Mouse (Mus musculus) bone marrow macrophage, adult 2 months (primary cell): ENCODE results near the gene Krt24.

Experiments used
- CTCF ChIP-seq: IDR thresholded peaks from 2 replicates; pipeline ENCODE4 v1.5.1; 2012; ENCODE audit warnings: low read depth, mild to moderate bottlenecking, low read length, moderate library complexity
- POLR2A ChIP-seq: IDR thresholded peaks from 2 replicates; pipeline ENCODE4 v1.6.1; 2012; ENCODE audit warnings: mild to moderate bottlenecking, low read depth, low read length, borderline replicate concordance

DNA sequence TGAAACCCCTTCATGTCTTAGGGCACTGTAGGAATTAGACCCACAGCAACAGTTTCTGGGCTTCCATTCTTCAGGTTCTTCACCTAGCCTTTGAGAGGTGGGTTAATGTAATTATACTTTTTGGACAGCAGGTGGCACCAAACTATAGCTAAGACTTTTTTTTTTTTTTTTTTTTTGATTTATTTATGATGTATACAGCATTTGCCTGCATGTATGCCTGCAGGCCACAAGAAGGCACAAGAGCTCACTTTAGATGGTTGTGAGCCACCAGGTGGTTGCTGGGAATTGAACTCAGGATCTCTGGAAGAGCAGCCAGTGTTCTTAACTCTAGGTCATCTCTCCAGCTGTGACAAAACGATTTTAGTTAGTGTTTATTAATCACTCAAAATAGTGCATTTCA, 25.8 kb upstream of the Krt24 start:
- TF ChIP-seq CTCF = no peak
- TF ChIP-seq POLR2A = no peak
